18 mouse cellular contexts compared by ENCODE assay signal in the genomic region with DNA sequence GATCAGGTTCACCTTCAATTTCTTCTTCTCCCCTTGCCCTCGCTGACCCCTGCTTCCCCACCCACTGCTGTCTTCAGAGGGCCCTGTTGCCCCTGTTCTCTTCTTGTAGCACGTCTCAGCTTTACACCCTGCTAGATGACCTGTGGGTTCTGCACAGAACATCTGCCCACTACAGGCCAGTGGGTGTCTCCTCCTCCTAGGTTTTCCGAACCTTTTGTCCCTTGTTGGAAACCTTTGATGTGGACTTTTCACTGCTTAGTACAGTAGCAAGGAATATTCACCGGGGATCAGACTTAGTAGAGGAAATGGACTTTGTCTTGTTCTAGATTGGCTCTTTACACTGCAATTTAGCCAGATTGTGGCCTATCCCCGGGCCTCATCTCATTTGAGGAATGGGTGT.
"Had no signal": no experiment of that assay in that cellular context is flagged by ENCODE, and none has a peak within 500 bp of the region (broad histone marks: within the 10 kb centered on the region; RNA-seq: fewer than 3 reads in every experiment).

No protein-coding gene starts in this region.

- H3K27ac ChIP-seq: midbrain, embryonic 10.5 days; midbrain, embryonic 12.5 days; neural tube, embryonic 13.5 days; neural tube, embryonic 15.5 days had no signal

- H3K27me3 ChIP-seq: midbrain, embryonic 12.5 days; neural tube, embryonic 13.5 days; neural tube, embryonic 15.5 days had no signal

- H3K9ac ChIP-seq: lung, embryonic 14.5 days; midbrain, embryonic 12.5 days; neural tube, embryonic 13.5 days; neural tube, embryonic 15.5 days had no signal

- H3K4me2 ChIP-seq: lung, embryonic 14.5 days; midbrain, embryonic 12.5 days; neural tube, embryonic 13.5 days; neural tube, embryonic 15.5 days had no signal

- H3K36me3 ChIP-seq: midbrain, embryonic 10.5 days; midbrain, embryonic 12.5 days; neural tube, embryonic 13.5 days; neural tube, embryonic 15.5 days had no signal

- H3K4me1 ChIP-seq: midbrain, embryonic 12.5 days had no signal

- ATAC-seq: midbrain, embryonic 16.5 days had no signal

- H3K9me3 ChIP-seq: midbrain, embryonic 10.5 days; midbrain, embryonic 12.5 days; neural tube, embryonic 13.5 days; neural tube, embryonic 15.5 days had no signal

- H3K4me3 ChIP-seq: midbrain, embryonic 10.5 days; midbrain, embryonic 12.5 days; myocyte; neural tube, embryonic 13.5 days; neural tube, embryonic 15.5 days had no signal

- DNase-seq: lung, embryonic 14.5 days; lung, postnatal 10 days; lung, postnatal 4 days; midbrain, embryonic 14.5 days; retina, postnatal 1 day; right cerebral cortex, adult 18-20 months; right cerebral cortex, postnatal 25 days; right cerebral cortex, postnatal 4 days; spleen, adult 18-20 months; thymus, adult 18-20 months; thymus, postnatal 14 days; thymus, postnatal 36 days had no signal
